Mouse (Mus musculus) hindbrain, embryonic 13.5 days (tissue): ENCODE results near the gene Psmd6. TPM values are rescaled to one million over a fixed set of nuclear protein-coding genes. Genes with fewer than 3 reads are reported as not detected.

Experiments used
- ATAC-seq: fragments of 200-750 bp; cut with Nextera tagmentation; 2 replicates; pipeline ENCODE4 v1.8.0; 2017; ENCODE audit warnings: moderate TSS enrichment; ENCODE audit not compliant: low FRiP score
- H3K27ac ChIP-seq: fragments of 300-500 bp; sonication (generic); 2 replicates; pipeline ENCODE4 v1.5.1; 2015; ENCODE audit warnings: inconsistent platforms, mild to moderate bottlenecking, moderate library complexity
- H3K27me3 ChIP-seq: fragments of 300-500 bp; sonication (generic); 2 replicates; pipeline ENCODE4 v1.6.1; 2015; ENCODE audit warnings: mild to moderate bottlenecking, inconsistent platforms
- H3K36me3 ChIP-seq: fragments of 300-500 bp; sonication (generic); 2 replicates; pipeline ENCODE4 v1.6.1; 2015; ENCODE audit warnings: mild to moderate bottlenecking, inconsistent platforms
- H3K4me1 ChIP-seq: fragments of 300-500 bp; sonication (generic); replicated peaks from 2 replicates; pipeline ENCODE4 v1.6.1; 2015; ENCODE audit warnings: inconsistent platforms
- H3K4me2 ChIP-seq: fragments of 300-500 bp; sonication (generic); 2 replicates; pipeline ENCODE4 v1.6.1; 2015; ENCODE audit warnings: inconsistent platforms, mild to moderate bottlenecking, moderate library complexity
- H3K4me3 ChIP-seq: fragments of 300-500 bp; sonication (generic); 2 replicates; pipeline ENCODE4 v1.5.1; 2015; ENCODE audit warnings: mild to moderate bottlenecking, inconsistent platforms
- H3K9ac ChIP-seq: fragments of 300-500 bp; sonication (generic); 2 replicates; pipeline ENCODE4 v1.6.1; 2015; ENCODE audit warnings: mild to moderate bottlenecking, inconsistent platforms
- H3K9me3 ChIP-seq: fragments of 300-500 bp; sonication (generic); 2 replicates; pipeline ENCODE4 v1.6.1; 2016; ENCODE audit warnings: inconsistent platforms
- WGBS: fragments of 180-500 bp; shearing (Covaris S2); methylation state at CpG from one replicate; pipeline ENCODE4 v1.1.7; 2015; 5-methylcytosine and 5-hydroxymethylcytosine counted together
- polyA plus RNA-seq: library from polyadenylated mRNA; unstranded; fragments of >200 nt; fragmentation: Nextera tagmentation; extraction: Ambion mirVana; gene quantifications from 2 replicates; pipeline ENCODE4 v1.2.1, GENCODE M21; 2015

Psmd6 gene
- polyA plus RNA-seq, 1 experiment from 2014 or later: 284 TPM

DNA sequence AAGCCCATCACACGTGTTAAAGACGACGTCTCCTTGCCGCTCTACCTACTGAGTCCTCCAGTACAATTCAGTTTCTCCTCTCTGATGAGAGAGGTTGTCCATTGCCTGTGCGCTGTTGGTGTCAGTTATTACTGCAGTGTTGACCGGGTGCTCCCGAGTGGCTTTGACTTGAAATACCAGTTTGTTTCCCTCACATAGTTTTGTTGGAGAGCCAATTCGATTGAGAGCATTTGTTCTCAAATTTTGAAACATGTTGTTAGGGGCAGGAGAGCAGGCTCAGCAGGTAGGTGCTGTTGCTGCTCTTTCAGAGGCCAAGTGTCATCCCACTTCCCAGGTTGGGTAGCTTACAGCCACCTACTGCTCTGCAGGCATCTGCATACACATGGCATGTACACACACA is 37.0 kb downstream of the Psmd6 start:
- Histone ChIP-seq H3K9ac (no peak overlapping the region), H3K4me3 (no peak overlapping the region), H3K4me1 (no peaks in the 10 kb centered on the region), H3K9me3 (no peaks in the 10 kb centered on the region), H3K36me3 (peaks cover 7% of the 10 kb centered on the region; the same call in 1 of the 2 replicates), H3K27me3 (no peaks in the 10 kb centered on the region), H3K4me2 (no peak overlapping the region), H3K27ac (no peak overlapping the region)
- ATAC-seq: no peak
- 92% methylated on average over 8 of the region's 8 CpGs for WGBS

GRCm38 (mm10) chr14:14080604-14081194 is 40.1 kb downstream of the Psmd6 start:
- no peaks in the 10 kb centered on the region for H3K27me3 ChIP-seq
- H3K9me3 ChIP-seq: no peaks in the 10 kb centered on the region
- H3K4me3 ChIP-seq: no peak overlapping the region
- no peaks in the 10 kb centered on the region for H3K36me3 ChIP-seq
- no peak for ATAC-seq
- H3K27ac ChIP-seq: no peak overlapping the region
- no peaks in the 10 kb centered on the region for H3K4me1 ChIP-seq
- no peak overlapping the region for H3K4me2 ChIP-seq
- H3K9ac ChIP-seq: no peak overlapping the region
- 90% methylated on average over 6 of the region's 6 CpGs for WGBS

DNA sequence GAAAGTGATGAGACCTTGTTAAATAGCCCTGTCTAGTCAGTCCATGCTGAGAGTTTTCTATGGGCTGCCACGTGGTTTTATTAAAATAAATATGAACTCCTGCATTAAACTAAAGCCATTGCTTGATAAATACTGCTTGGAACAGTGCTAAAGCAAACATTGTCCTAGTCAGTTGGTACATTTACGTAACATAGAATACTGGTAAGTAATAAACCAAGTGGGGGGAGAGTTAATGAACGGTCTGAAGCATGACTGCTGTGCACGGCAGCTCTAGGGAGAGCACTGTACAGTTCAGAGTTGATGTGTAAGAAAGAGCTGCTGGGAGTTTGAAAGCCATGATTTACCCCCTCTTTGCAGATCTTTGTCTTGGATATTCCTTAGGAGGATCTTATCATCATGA is 49.3 kb downstream of the Psmd6 start:
- Histone ChIP-seq H3K9ac (no peak overlapping the region), H3K27me3 (no peaks in the 10 kb centered on the region), H3K27ac (peak overlapping the region; percentile 81), H3K4me3 (no peak overlapping the region), H3K36me3 (no peaks in the 10 kb centered on the region), H3K9me3 (no peaks in the 10 kb centered on the region), H3K4me2 (no peak overlapping the region), H3K4me1 (peaks cover 38% of the 10 kb centered on the region)
- no peak for ATAC-seq
- 40% methylated on average over 4 of the region's 4 CpGs for WGBS

- 0 out of 2 replicates have a peak overlapping the region, but pooled peaks have one; percentile 24 for H3K9ac ChIP-seq
- no peak overlapping the region for H3K4me3 ChIP-seq
- H3K9me3 ChIP-seq: no peaks in the 10 kb centered on the region
- H3K4me2 ChIP-seq: no peak overlapping the region
- no peaks in the 10 kb centered on the region for H3K36me3 ChIP-seq
- peaks cover 38% of the 10 kb centered on the region for H3K4me1 ChIP-seq
- 11% methylated on average over 6 of the region's 6 CpGs for WGBS
- H3K27me3 ChIP-seq: no peaks in the 10 kb centered on the region
- peak overlapping the region; percentile 81 for H3K27ac ChIP-seq
- ATAC-seq: peak; percentile 87
Measured at GRCm38 (mm10) chr14:14070541-14071315, 50.1 kb downstream of the Psmd6 start.

DNA sequence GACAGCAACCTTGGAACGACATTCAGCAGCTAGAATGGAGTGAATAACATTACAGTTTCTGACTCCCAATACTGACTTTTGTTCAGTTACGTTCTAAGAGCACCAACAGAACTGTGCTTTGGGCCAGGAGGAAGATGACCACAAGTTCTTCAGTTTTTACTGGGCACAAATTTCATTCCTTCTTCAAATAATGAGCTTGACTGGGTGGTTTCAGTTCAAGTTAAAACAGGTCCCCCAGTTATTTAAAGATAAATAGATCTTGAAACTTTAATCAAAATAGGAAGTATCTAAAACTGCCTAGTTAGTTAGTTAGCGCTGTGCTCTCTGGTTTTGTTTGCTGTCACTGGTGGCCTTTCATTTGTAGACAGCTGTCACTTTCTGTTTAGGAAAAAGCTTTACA is 52.2 kb downstream of the Psmd6 start:
- H3K27ac ChIP-seq: peak overlapping the region; percentile 62; the same call in 1 of the 2 replicates

DNA sequence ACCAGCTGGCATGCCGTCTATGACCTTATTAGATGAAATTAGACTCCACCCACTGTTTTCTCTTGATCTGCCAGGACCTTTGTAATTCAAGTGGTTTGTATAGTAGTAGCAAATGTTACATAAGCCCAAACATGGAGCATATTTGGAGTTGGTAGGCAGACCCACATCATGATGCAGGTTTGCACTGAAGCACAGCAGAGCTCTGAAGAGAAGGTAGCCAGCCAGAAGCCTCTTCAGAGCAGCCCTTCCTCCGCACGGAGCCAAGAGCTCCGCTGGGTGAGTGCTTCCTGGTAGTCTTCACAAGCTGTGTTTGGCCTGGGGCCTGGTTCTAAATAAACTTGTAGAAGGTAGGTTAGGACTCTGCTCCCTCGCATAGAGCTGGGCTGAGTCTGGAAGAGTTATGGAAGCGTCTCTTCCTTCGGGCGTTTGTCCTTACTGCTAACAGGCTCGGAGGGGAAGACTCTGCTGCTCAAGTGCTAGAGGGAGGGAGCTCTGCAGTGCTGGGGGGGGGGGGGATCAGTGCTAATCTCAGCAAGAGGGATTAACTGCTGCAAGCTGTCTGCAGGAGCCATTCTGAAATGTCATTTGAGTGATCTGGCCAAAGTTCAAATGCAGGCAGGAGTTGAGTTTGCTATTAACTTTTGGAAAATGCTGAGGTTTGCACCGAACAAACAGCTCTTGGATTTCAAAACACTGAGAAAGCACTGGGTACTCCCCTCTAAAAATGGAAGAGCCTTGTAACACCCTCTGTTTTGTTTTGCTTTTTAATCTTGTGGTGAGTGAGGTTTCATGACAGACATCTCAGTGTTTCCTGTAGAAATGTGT is 52.9 kb downstream of the Psmd6 start:
- Histone ChIP-seq H3K27ac (peak overlapping the region; percentile 62), H3K36me3 (no peaks in the 10 kb centered on the region), H3K4me1 (peaks cover 51% of the 10 kb centered on the region), H3K9me3 (no peaks in the 10 kb centered on the region), H3K4me2 (peak overlapping the region; percentile 34), H3K27me3 (no peaks in the 10 kb centered on the region), H3K9ac (no peak overlapping the region), H3K4me3 (no peak overlapping the region)
- ATAC-seq: no peak; the same call in 1 of the 2 replicates
- 17% methylated on average over 10 of the region's 10 CpGs for WGBS

More for the DNA sequence above, 52.2 kb downstream of the Psmd6 start:
- Histone ChIP-seq H3K4me3 (no peak overlapping the region), H3K9me3 (no peaks in the 10 kb centered on the region), H3K36me3 (no peaks in the 10 kb centered on the region), H3K9ac (no peak overlapping the region), H3K4me1 (peaks cover 51% of the 10 kb centered on the region), H3K4me2 (no peak overlapping the region), H3K27me3 (no peaks in the 10 kb centered on the region)
- no peak for ATAC-seq
- WGBS: 29% methylated on average over 3 of the region's 3 CpGs

DNA sequence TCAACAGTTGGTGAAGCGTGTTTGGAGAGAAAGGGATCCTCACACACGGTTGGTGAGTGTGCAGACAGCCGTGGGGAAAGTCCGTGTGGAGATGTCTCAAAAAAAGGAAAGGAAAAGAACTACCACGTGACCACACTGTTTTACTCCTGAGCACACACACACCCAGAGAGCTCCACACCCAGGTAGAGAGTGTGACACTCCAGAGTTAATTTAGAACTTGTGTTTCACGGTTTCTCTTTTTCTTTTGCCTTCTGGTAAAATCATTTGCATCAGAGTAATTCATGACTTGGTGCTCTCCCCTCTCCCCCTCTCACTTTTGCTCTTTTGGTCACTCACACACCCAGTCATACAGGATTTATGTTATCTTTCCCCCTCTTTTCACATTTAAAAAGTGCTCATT is 54.5 kb downstream of the Psmd6 start:
- H3K9ac ChIP-seq: no peak overlapping the region
- WGBS: 83% methylated on average over 6 of the region's 6 CpGs
- ATAC-seq: no peak
- H3K27me3 ChIP-seq: no peaks in the 10 kb centered on the region
- no peak overlapping the region for H3K27ac ChIP-seq
- H3K36me3 ChIP-seq: no peaks in the 10 kb centered on the region
- no peaks in the 10 kb centered on the region for H3K9me3 ChIP-seq
- peaks cover 43% of the 10 kb centered on the region for H3K4me1 ChIP-seq
- no peak overlapping the region for H3K4me3 ChIP-seq
- H3K4me2 ChIP-seq: no peak overlapping the region

DNA sequence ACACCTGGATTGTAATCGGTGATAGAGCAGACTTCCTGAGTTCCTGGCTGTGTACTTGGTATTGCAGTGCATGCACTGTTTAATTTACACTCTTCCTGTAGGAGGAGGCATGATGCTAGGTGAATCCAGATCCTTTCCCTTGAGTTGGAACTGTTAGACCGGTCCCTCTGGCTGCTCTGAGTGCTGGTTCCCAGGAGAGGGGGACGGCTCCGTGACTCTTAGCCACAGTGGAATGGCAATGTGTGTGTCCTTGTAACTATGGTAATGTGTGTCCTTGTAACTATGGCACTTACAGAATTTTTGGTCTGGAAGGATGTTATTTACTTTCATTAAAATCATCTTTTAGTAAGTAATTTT is 55.7 kb downstream of the Psmd6 start:
- H3K4me1 ChIP-seq: peaks cover 31% of the 10 kb centered on the region
- H3K9ac ChIP-seq: no peak overlapping the region
- no peaks in the 10 kb centered on the region for H3K36me3 ChIP-seq
- 47% methylated on average over 4 of the region's 4 CpGs for WGBS
- H3K27me3 ChIP-seq: no peaks in the 10 kb centered on the region
- 0 out of 2 replicates have a peak, but pooled peaks have one; percentile 33 for ATAC-seq
- no peak overlapping the region for H3K4me3 ChIP-seq
- H3K4me2 ChIP-seq: no peak overlapping the region
- no peaks in the 10 kb centered on the region for H3K9me3 ChIP-seq
- no peak overlapping the region for H3K27ac ChIP-seq

DNA sequence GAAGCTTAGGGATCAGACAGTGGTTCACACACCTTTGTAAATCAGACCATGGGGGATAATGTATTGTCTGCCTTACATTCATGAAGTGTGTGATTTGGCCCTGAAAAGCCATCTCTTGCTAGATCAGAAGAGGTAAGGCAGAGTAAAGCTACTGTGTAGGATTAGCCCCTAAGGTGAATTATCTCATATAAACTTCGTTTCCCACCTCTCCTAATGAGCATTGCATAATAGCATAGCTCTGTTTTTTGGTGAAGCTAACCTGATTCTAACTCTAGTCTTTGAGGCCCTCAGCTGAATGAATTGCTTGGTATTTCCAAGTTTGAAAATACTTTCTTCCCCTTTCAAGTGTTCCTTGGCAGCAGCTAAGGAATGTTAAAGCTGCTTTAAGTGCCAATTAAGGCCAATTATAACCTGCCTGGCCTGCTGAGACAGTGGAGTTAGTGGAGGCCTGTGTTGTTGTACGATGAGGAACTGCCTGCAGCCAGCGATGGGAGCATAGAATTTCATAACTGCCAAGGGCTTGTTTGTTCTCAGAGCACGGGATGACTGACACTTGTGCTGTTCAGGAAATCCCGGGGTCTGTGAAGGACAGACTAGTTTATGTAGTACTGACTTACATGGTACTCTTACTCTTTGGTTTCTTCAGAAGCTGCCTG is 56.2 kb downstream of the Psmd6 start:
- Histone ChIP-seq H3K9ac (no peak overlapping the region), H3K4me3 (no peak overlapping the region), H3K9me3 (no peaks in the 10 kb centered on the region), H3K4me2 (no peak overlapping the region), H3K4me1 (peaks cover 28% of the 10 kb centered on the region), H3K27ac (0 out of 2 replicates have a peak overlapping the region, but pooled peaks have one; percentile 18), H3K36me3 (no peaks in the 10 kb centered on the region), H3K27me3 (no peaks in the 10 kb centered on the region)
- WGBS: 33% methylated on average over 5 of the region's 5 CpGs
- no peak for ATAC-seq

DNA sequence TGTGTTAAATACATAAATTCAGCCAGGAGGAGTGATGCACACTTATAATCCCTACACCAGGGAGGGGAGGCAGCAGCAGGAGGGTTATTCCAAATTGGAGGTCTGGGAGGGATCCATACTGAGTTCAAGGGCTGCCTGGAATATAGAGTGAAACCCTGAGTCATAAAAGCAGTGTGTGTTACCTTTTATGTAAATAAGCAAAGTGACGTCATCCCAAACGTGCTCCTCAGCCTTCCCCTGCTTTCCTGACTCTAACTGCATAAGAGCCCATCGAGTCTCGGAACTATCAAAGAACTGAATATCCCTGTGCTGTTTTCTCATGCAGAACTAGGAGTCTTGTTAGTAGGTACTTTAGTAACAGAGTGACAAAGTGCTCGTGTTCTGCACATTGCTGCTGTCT is 57.4 kb downstream of the Psmd6 start:
- peaks cover 3% of the 10 kb centered on the region for H3K36me3 ChIP-seq

GRCm38 (mm10) chr14:14062531-14063245 is 58.1 kb downstream of the Psmd6 start:
- Histone ChIP-seq H3K27me3 (no peaks in the 10 kb centered on the region), H3K4me1 (peaks cover 14% of the 10 kb centered on the region), H3K4me2 (no peak overlapping the region), H3K9ac (no peak overlapping the region), H3K27ac (no peak overlapping the region), H3K9me3 (no peaks in the 10 kb centered on the region), H3K4me3 (no peak overlapping the region), H3K36me3 (peaks cover 6% of the 10 kb centered on the region)
- 81% methylated on average over 11 of the region's 11 CpGs for WGBS
- no peak for ATAC-seq

More for the DNA sequence above, 57.4 kb downstream of the Psmd6 start:
- ATAC-seq: no peak
- Histone ChIP-seq H3K4me1 (peaks cover 21% of the 10 kb centered on the region), H3K4me3 (no peak overlapping the region), H3K4me2 (no peak overlapping the region), H3K27ac (no peak overlapping the region), H3K9me3 (no peaks in the 10 kb centered on the region), H3K27me3 (no peaks in the 10 kb centered on the region), H3K9ac (no peak overlapping the region)
- WGBS: 67% methylated on average over 5 of the region's 5 CpGs
